Mouse (Mus musculus) midbrain, embryonic 15.5 days (tissue): ENCODE measurements around the gene Sf1. TPM values are rescaled to one million over a fixed set of nuclear protein-coding genes. Genes with fewer than 3 reads are reported as not detected.

Source experiments
- ATAC-seq: fragments of 200-750 bp; cut with Nextera tagmentation; replicated peaks from 2 replicates; pipeline ENCODE4 v1.8.0; 2017; ENCODE audit warnings: moderate TSS enrichment
- H3K27ac ChIP-seq: fragments of 300-500 bp; sonication (generic); 2 replicates; pipeline ENCODE4 v1.5.1; 2015; ENCODE audit warnings: mild to moderate bottlenecking, inconsistent platforms
- H3K27me3 ChIP-seq: fragments of 300-500 bp; sonication (generic); replicated peaks from 2 replicates; pipeline ENCODE4 v1.6.1; 2015; ENCODE audit warnings: inconsistent platforms
- H3K36me3 ChIP-seq: fragments of 300-500 bp; sonication (generic); replicated peaks from 2 replicates; pipeline ENCODE4 v1.6.1; 2015; ENCODE audit warnings: inconsistent platforms
- H3K4me1 ChIP-seq: fragments of 300-500 bp; sonication (generic); 2 replicates; pipeline ENCODE4 v1.6.1; 2015; ENCODE audit warnings: inconsistent platforms
- H3K4me2 ChIP-seq: fragments of 300-500 bp; sonication (generic); 2 replicates; pipeline ENCODE4 v1.6.1; 2015; ENCODE audit warnings: inconsistent platforms, mild to moderate bottlenecking, moderate library complexity
- H3K4me3 ChIP-seq: fragments of 300-500 bp; sonication (generic); 2 replicates; pipeline ENCODE4 v1.5.1; 2015; ENCODE audit warnings: mild to moderate bottlenecking, inconsistent platforms
- H3K9ac ChIP-seq: fragments of 300-500 bp; sonication (generic); 2 replicates; pipeline ENCODE4 v1.6.1; 2015; ENCODE audit warnings: mild to moderate bottlenecking, inconsistent platforms
- H3K9me3 ChIP-seq: fragments of 300-500 bp; sonication (generic); 2 replicates; pipeline ENCODE4 v1.6.1; 2016; ENCODE audit warnings: inconsistent platforms
- WGBS: fragments of 180-500 bp; shearing (Covaris S2); methylation state at CpG from one replicate; pipeline ENCODE4 v1.1.7; 2015; ENCODE audit warnings: mixed read lengths; 5-methylcytosine and 5-hydroxymethylcytosine counted together
- microRNA-seq: library from miRNA; unstranded; fragments of <30 nt; microRNA quantifications from one replicate; pipeline ENCODE4, GENCODE M21; 2016
- polyA plus RNA-seq: library from polyadenylated mRNA; unstranded; fragments of >200 nt; fragmentation: Nextera tagmentation; extraction: Ambion mirVana; gene quantifications from 2 replicates; pipeline ENCODE4 v1.2.1, GENCODE M21; 2015

Sf1 gene
- polyA plus RNA-seq, 1 experiment from 2014 or later = 112 TPM

- H3K9ac ChIP-seq = peak overlapping the region; percentile 88
- WGBS = 51% methylated on average over 19 of the region's 19 CpGs
- peak overlapping the region; percentile 88 for H3K4me2 ChIP-seq
- H3K36me3 ChIP-seq = no peaks in the 10 kb centered on the region
- H3K4me1 ChIP-seq = peaks cover 88% of the 10 kb centered on the region
- peak overlapping the region; percentile 97 for H3K27ac ChIP-seq
- peak overlapping the region; percentile 75 for H3K4me3 ChIP-seq
- no peaks in the 10 kb centered on the region for H3K27me3 ChIP-seq
- no peaks in the 10 kb centered on the region for H3K9me3 ChIP-seq
- no peak for ATAC-seq
Observed at GRCm38 (mm10) chr19:6420481-6421210, 57.2 kb downstream of the Sf1 start.

DNA sequence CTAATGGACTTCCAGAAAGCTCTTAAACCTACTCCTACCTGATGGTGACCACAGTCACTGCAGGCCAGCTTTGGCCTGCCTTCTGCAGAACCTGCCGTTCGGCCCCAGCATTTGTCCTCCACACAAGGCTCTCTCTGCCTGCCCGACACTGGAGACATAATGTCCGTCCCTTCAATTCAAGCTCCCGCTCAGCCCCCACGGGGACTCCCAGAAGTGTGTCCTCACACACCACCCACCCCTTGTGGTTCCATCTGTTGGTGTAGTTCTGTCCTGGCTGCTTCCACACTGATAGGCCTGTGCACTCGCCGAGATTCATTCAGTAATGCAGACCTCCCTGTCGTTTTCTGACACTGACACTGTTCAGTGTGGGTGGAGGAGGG is 57.7 kb downstream of the Sf1 start:
- no peak for ATAC-seq
- Histone ChIP-seq H3K4me2 (peak overlapping the region; percentile 88), H3K36me3 (no peaks in the 10 kb centered on the region), H3K4me1 (peaks cover 88% of the 10 kb centered on the region), H3K9me3 (no peaks in the 10 kb centered on the region), H3K4me3 (peak overlapping the region; percentile 75), H3K27me3 (no peaks in the 10 kb centered on the region), H3K27ac (no peak overlapping the region; the same call in 1 of the 2 replicates), H3K9ac (peak overlapping the region; percentile 19; the same call in 1 of the 2 replicates)
- 70% methylated on average over 9 of the region's 9 CpGs for WGBS

GRCm38 (mm10) chr19:6422014-6422413 is 58.5 kb downstream of the Sf1 start:
- peaks cover 87% of the 10 kb centered on the region for H3K4me1 ChIP-seq
- ATAC-seq = no peak

GRCm38 (mm10) chr19:6423241-6423640 is 59.8 kb downstream of the Sf1 start:
- no peak overlapping the region for H3K9ac ChIP-seq
- H3K4me3 ChIP-seq = no peak overlapping the region
- peaks cover 87% of the 10 kb centered on the region for H3K4me1 ChIP-seq
- no peak overlapping the region for H3K4me2 ChIP-seq
- ATAC-seq = no peak
- WGBS = 87% methylated on average over 16 of the region's 16 CpGs
- no peaks in the 10 kb centered on the region for H3K27me3 ChIP-seq
- H3K27ac ChIP-seq = no peak overlapping the region
- H3K9me3 ChIP-seq = no peaks in the 10 kb centered on the region
- H3K36me3 ChIP-seq = no peaks in the 10 kb centered on the region

More at GRCm38 (mm10) chr19:6422014-6422413, 58.5 kb downstream of the Sf1 start:
- Histone ChIP-seq H3K27me3 (no peaks in the 10 kb centered on the region), H3K27ac (no peak overlapping the region), H3K9ac (no peak overlapping the region), H3K4me2 (0 out of 2 replicates have a peak overlapping the region, but pooled peaks have one; percentile 88), H3K36me3 (no peaks in the 10 kb centered on the region), H3K4me3 (no peak overlapping the region), H3K9me3 (no peaks in the 10 kb centered on the region)
- WGBS = 69% methylated on average over 7 of the region's 7 CpGs

- Histone ChIP-seq H3K9me3 (no peaks in the 10 kb centered on the region), H3K27me3 (0 out of 2 replicates have a peak, but pooled peaks cover 3% of the 10 kb centered on the region), H3K9ac (no peak overlapping the region), H3K27ac (no peak overlapping the region), H3K4me3 (no peak overlapping the region), H3K4me1 (peaks cover 96% of the 10 kb centered on the region), H3K4me2 (no peak overlapping the region), H3K36me3 (no peaks in the 10 kb centered on the region)
- ATAC-seq = no peak
- 63% methylated on average over 8 of the region's 8 CpGs for WGBS
Observed at GRCm38 (mm10) chr19:6424137-6424881, 60.8 kb downstream of the Sf1 start.

GRCm38 (mm10) chr19:6425595-6425994 is 62.1 kb downstream of the Sf1 start:
- Histone ChIP-seq H3K4me3 (no peak overlapping the region), H3K36me3 (no peaks in the 10 kb centered on the region), H3K4me2 (peak overlapping the region; percentile 1; the same call in 1 of the 2 replicates), H3K9ac (no peak overlapping the region), H3K27ac (0 out of 2 replicates have a peak overlapping the region, but pooled peaks have one; percentile 21), H3K9me3 (no peaks in the 10 kb centered on the region), H3K27me3 (0 out of 2 replicates have a peak, but pooled peaks cover 3% of the 10 kb centered on the region), H3K4me1 (peaks cover 99% of the 10 kb centered on the region)
- no peak for ATAC-seq
- WGBS = 44% methylated on average over 5 of the region's 5 CpGs

DNA sequence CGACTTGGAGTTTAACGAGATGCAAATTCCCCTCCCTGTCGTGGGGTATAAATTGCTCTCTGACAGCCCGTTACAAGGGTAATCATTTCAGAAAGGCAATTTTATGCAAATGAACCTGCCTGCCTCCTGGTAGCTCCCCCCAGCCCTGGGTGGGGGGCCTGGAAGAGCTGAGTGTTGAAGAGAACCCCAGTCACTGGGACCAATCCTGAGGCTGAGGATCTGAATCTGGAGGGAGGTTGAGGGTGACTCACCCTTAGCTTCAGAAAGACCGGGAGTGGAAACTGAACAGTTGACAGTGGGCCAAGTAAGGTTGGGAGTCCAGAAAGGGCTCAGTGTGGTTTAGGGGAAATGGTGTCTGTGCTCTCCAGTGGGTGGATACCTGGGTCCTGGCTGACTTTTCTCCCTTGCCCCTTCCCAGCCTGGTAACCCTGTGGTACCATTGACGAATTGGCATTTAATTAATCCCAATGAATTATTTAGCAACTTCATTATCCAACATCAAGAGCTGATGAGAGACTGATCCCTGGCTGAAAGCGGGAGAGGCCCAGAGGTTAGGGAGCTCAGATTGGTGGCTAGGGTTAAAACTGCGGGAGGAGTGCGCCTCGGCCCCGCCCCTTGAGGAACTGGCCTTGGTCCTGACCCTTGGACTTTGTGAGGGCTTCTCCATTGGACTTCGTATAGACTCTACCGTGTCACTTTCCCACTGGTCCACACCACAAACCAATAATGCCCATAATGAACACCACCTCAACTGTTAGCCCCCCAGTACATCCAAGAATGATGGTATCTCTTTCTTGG is 63.4 kb downstream of the Sf1 start:
- Histone ChIP-seq H3K4me2 (peak overlapping the region; percentile 48; the same call in 1 of the 2 replicates), H3K9me3 (no peaks in the 10 kb centered on the region), H3K4me1 (peaks cover 94% of the 10 kb centered on the region), H3K27ac (0 out of 2 replicates have a peak overlapping the region, but pooled peaks have one; percentile 27), H3K4me3 (no peak overlapping the region), H3K9ac (no peak overlapping the region), H3K36me3 (no peaks in the 10 kb centered on the region), H3K27me3 (0 out of 2 replicates have a peak, but pooled peaks cover 3% of the 10 kb centered on the region)
- no peak for ATAC-seq
- WGBS = 17% methylated on average over 13 of the region's 13 CpGs

Small RNA genes within 50 kb of the gene (microRNA-seq; reads per million reads assigned to microRNA genes)
- gene Mir6989 = 0.92 reads per million

Other genes starting within 250 kb of the Sf1 start
- gene Sac3d1, start 245.0 kb upstream of the Sf1 start, polyA plus RNA-seq = 48.3 and 51.2 TPM in 2 replicates
- 59.1 and 65.6 TPM in 2 replicates for gene Snx15, start 235.4 kb upstream of the Sf1 start, polyA plus RNA-seq
- gene Batf2, start 222.7 kb upstream of the Sf1 start, polyA plus RNA-seq = 0.20 TPM in 1 of 2 replicates, not detected in the other
- gene Arl2, start 222.1 kb upstream of the Sf1 start, polyA plus RNA-seq = 146 and 150 TPM in 2 replicates
- gene Majin, start 179.3 kb upstream of the Sf1 start, polyA plus RNA-seq = not detected in 2 replicates
- not detected in 2 replicates for gene Gpha2, start 137.3 kb upstream of the Sf1 start, polyA plus RNA-seq
- 141 and 149 TPM in 2 replicates for gene Ppp2r5b, start 127.8 kb upstream of the Sf1 start, polyA plus RNA-seq
- gene Atg2a, start 122.0 kb upstream of the Sf1 start, polyA plus RNA-seq = 16.1 and 16.4 TPM in 2 replicates
- 107 and 111 TPM in 2 replicates for gene Ehd1, start 87.0 kb upstream of the Sf1 start, polyA plus RNA-seq
- gene Cdc42bpg, start 57.2 kb upstream of the Sf1 start, polyA plus RNA-seq = 0.40 and 0.47 TPM in 2 replicates
- gene Men1, start 28.7 kb upstream of the Sf1 start, polyA plus RNA-seq = 79.8 and 85.6 TPM in 2 replicates
- 20.0 and 21.7 TPM in 2 replicates for gene Map4k2, start 22.6 kb upstream of the Sf1 start, polyA plus RNA-seq
- gene Pygm, start 20.7 kb downstream of the Sf1 start, polyA plus RNA-seq = 5.9 and 9.5 TPM in 2 replicates
- 73.1 and 93.6 TPM in 2 replicates for gene Rasgrp2, start 35.6 kb downstream of the Sf1 start, polyA plus RNA-seq
- gene Nrxn2, start 55.0 kb downstream of the Sf1 start, polyA plus RNA-seq = 44.6 and 44.9 TPM in 2 replicates
- 0.17 and 0.32 TPM in 2 replicates for gene Slc22a12, start 179.3 kb downstream of the Sf1 start, polyA plus RNA-seq